In the genomic region with DNA sequence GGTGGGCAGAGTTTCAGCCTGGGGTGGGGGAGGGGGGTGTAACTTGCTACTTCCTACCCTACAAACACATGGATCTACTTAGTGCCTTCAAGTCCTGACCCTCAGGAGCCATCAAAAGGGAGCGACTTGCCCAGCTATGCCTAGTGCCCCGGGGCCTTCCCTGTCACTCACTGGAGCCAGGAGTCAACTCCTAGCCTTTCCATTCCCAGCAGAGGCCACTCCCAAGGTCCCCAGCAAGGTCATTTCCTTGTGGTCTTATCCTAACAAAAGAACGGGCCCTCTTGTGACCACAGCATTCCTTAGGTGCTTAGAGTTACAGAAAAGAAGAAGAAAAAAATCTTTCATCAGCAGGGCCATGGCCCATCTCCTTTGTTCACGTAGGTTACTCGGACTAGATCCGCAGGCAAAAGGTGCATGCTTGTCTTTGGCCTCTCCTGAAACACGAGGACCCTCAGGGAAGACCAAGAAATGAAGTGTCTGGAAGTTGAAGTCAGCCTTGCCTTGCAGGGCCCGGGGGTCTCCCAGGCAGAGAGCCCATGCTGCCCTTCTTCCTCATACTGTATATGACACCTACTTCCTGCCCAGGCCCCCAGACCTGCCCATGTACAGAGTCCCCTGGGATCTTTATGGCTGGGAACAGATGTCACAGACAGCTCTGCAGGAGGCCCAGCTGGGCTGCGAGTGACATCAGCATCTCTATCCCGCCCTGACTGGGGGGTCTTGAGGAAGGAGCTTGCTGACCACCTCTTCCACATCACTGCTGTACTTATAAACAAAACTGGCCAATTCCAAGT, we compare ENCODE assay signal across 12 mouse cellular contexts. TPM values are rescaled to one million over a fixed set of nuclear protein-coding genes. Genes with fewer than 3 reads are reported as not detected.
A peak's percentile ranks its signal among the peaks of the same experiment; 100 is the strongest.
DNase-seq lines count a peak whose midpoint lies in the region; ATAC-seq and TF ChIP-seq lines count a peak whose summit lies in the region.
"Had no signal": no experiment of that assay in that cellular context is flagged by ENCODE, and none has a peak within 500 bp of the region (broad histone marks: within the 10 kb centered on the region; RNA-seq: fewer than 3 reads in every experiment).

No protein-coding gene starts in this region.

- peaks cover 30% of the 10 kb centered on the region for H3K4me1 ChIP-seq in hindbrain, embryonic 10.5 days (replicated peaks)
- H3K4me1 ChIP-seq in hindbrain, postnatal 0 days (ENCODE audit: insufficient read depth, low read length) = 0 out of 2 replicates have a peak, but pooled peaks cover 3% of the 10 kb centered on the region
- H3K4me1 ChIP-seq in ES-E14 (ENCODE audit: control insufficient read depth in 2 of 2, insufficient read depth in 2 of 2, low read length in 2 of 2, poor library complexity in 1 of 2) = peaks cover 28 to 53% of the 10 kb centered on the region in 2 experiments
- 0 out of 2 replicates have a peak, but pooled peaks cover 2% of the 10 kb centered on the region for H3K4me1 ChIP-seq in embryonic facial prominence, embryonic 11.5 days (ENCODE audit: control insufficient read depth, insufficient read depth, low read length)

- H3K9ac ChIP-seq in hindbrain, postnatal 0 days (replicated peaks; ENCODE audit: low read length) = no peak overlapping the region
- peak overlapping the region; percentile 29; the same call in 1 of the 2 replicates for H3K9ac ChIP-seq in ES-E14 (ENCODE audit: insufficient read depth, low read depth, low read length, poor library complexity, severe bottlenecking)
- H3K9ac ChIP-seq in embryonic facial prominence, embryonic 11.5 days (replicated peaks; ENCODE audit: low read length) = no peak overlapping the region

- H3K27me3 ChIP-seq in hindbrain, embryonic 10.5 days (ENCODE audit: insufficient read depth, poor library complexity, severe bottlenecking) = no peaks in the 10 kb centered on the region; the same call in 1 of the 2 replicates
- H3K27me3 ChIP-seq in hindbrain, postnatal 0 days (ENCODE audit: insufficient read depth, low read length) = no peaks in the 10 kb centered on the region; the same call in 1 of the 2 replicates
- H3K27me3 ChIP-seq in embryonic facial prominence, embryonic 11.5 days (ENCODE audit: control insufficient read depth, insufficient read depth, low read length) = no peaks in the 10 kb centered on the region

- 47% methylated on average over 10 of the region's 10 CpGs for WGBS in hindbrain, embryonic 10.5 days
- whole genome bisulfite sequencing in hindbrain, postnatal 0 days = 64% methylated on average over 10 of the region's 10 CpGs
- 25% methylated on average over 10 of the region's 10 CpGs for WGBS in embryonic facial prominence, embryonic 11.5 days

- H3K4me2 ChIP-seq in hindbrain, postnatal 0 days (ENCODE audit: low read depth, low read length) = no peak overlapping the region
- no peak overlapping the region for H3K4me2 ChIP-seq in embryonic facial prominence, embryonic 11.5 days (ENCODE audit: low read depth, low read length)
- H3K4me2 ChIP-seq: liver, embryonic 11.5 days had no signal

- in situ Hi-C loops in ES-E14 (cut with MboI; ENCODE audit: low sequenced_read_pairs in 2 of 2, unreplicated experiment in 2 of 2) = no loop called here

- H3K27ac ChIP-seq in hindbrain, embryonic 10.5 days = peak overlapping the region; percentile 76
- H3K27ac ChIP-seq in hindbrain, postnatal 0 days = no peak overlapping the region
- H3K27ac ChIP-seq in ES-E14 (ENCODE audit: insufficient read depth, low read depth, low read length, poor library complexity, severe bottlenecking) = peak overlapping the region; percentile 98
- peak overlapping the region; percentile 67 for H3K27ac ChIP-seq in embryonic facial prominence, embryonic 11.5 days (replicated peaks; ENCODE audit: low read depth, low read length)
- H3K27ac ChIP-seq: gastrocnemius, adult 2 months had no signal

- ATAC-seq in hindbrain, postnatal 0 days = no peak
- ATAC-seq in embryonic facial prominence, embryonic 11.5 days (replicated peaks; ENCODE audit: insufficient number of reproducible peaks, low FRiP score, low TSS enrichment, low read depth) = no peak; the same call in none of the 2 replicates

- no peaks in the 10 kb centered on the region for H3K36me3 ChIP-seq in hindbrain, embryonic 10.5 days
- H3K36me3 ChIP-seq in hindbrain, postnatal 0 days (ENCODE audit: insufficient read depth, low read length) = no peaks in the 10 kb centered on the region
- no peaks in the 10 kb centered on the region for H3K36me3 ChIP-seq in ES-E14 (ENCODE audit: control insufficient read depth, insufficient read depth, low read length, poor library complexity, severe bottlenecking)
- no peaks in the 10 kb centered on the region for H3K36me3 ChIP-seq in embryonic facial prominence, embryonic 11.5 days (replicated peaks; ENCODE audit: control insufficient read depth, insufficient read depth, low read depth, low read length)

- no peak overlapping the region for H3K4me3 ChIP-seq in hindbrain, embryonic 10.5 days
- H3K4me3 ChIP-seq in hindbrain, postnatal 0 days (ENCODE audit: low read length) = no peak overlapping the region
- H3K4me3 ChIP-seq in ES-E14 (ENCODE audit: insufficient read depth in 1 of 2, low read depth in 1 of 2, low read length in 2 of 2, poor library complexity in 1 of 2, severe bottlenecking in 1 of 2) = no peak overlapping the region
- H3K4me3 ChIP-seq in embryonic facial prominence, embryonic 11.5 days (ENCODE audit: low read depth, low read length) = no peak overlapping the region
- H3K4me3 ChIP-seq: gastrocnemius, adult 2 months had no signal

- TF ChIP-seq CTCF in hindbrain, postnatal 0 days (IDR thresholded peaks at IDR 0.05; ENCODE audit: low read depth) = no peak

- no peaks in the 10 kb centered on the region for H3K9me3 ChIP-seq in hindbrain, embryonic 10.5 days
- no peaks in the 10 kb centered on the region for H3K9me3 ChIP-seq in hindbrain, postnatal 0 days (ENCODE audit: low read length)
- H3K9me3 ChIP-seq in ES-E14 (ENCODE audit: control insufficient read depth, insufficient read depth, low read depth, low read length) = no peaks in the 10 kb centered on the region
- H3K9me3 ChIP-seq in embryonic facial prominence, embryonic 11.5 days (replicated peaks; ENCODE audit: control insufficient read depth, low read length) = no peaks in the 10 kb centered on the region

- DNase-seq in hindbrain, embryonic 10.5 days (ENCODE audit: low spot score) = peak; percentile 73
- no peak for DNase-seq in hindbrain, postnatal 0 days (ENCODE audit: low spot score)
- peak; percentile 96 for DNase-seq in ES-E14 (ENCODE audit: low read depth, low spot score)
- peak; percentile 81 for DNase-seq in embryonic facial prominence, embryonic 11.5 days (ENCODE audit: low spot score)
- DNase-seq in lung, postnatal 36 days = peak; percentile 73
- DNase-seq in cerebellum, adult 9-11 months = no peak
- no peak for DNase-seq in layer of hippocampus, adult 9-11 months
- DNase-seq in testis, postnatal 10 days (ENCODE audit: low spot score) = no peak
- DNase-seq: cerebellum, postnatal 10 days; gastrocnemius, adult 2 months; right cerebral cortex, postnatal 4 days had no signal

TF ChIP-seq in ES-E14, 5 proteins besides CTCF, POLR2A, EP300 and RAD21:
- TF ChIP-seq MAFK (IDR thresholded peaks at IDR 0.05; ENCODE audit: insufficient read depth, low read depth, low read length) (0 out of 2 replicates have a peak, but pooled peaks have one; percentile 26), ZNF384 (IDR thresholded peaks at IDR 0.05; ENCODE audit: low read depth, low read length) (peak; percentile 93), HCFC1 (IDR thresholded peaks at IDR 0.05; ENCODE audit: borderline replicate concordance, insufficient read depth, low read length) (peak; percentile 22; the same call in 1 of the 2 replicates), ZC3H11A (IDR thresholded peaks at IDR 0.05; ENCODE audit: borderline replicate concordance, low read depth, low read length) (no peak), CHD2 (IDR thresholded peaks at IDR 0.05; ENCODE audit: low read depth, low read length) (0 out of 2 replicates have a peak, but pooled peaks have one; percentile 58)
TF ChIP-seq in ES-E14: peak in this region for 4.

RNA-seq across cellular contexts. Expression of gene Sik1, which starts 47.3 kb away (rescaled TPM):
- polyA plus RNA-seq in hindbrain, embryonic 10.5 days (2016; fragmentation: Nextera tagmentation; extraction: Ambion mirVana) = 14.0 and 14.3 TPM in 2 replicates
- total RNA-seq in hindbrain, postnatal 0 days (2014; rRNA removed) = 39.6 and 41.6 TPM in 2 replicates
- polyA plus RNA-seq in hindbrain, postnatal 0 days (2015; fragmentation: Nextera tagmentation; extraction: Ambion mirVana) = 14.4 and 18.1 TPM in 2 replicates
- total RNA-seq in ES-E14 (2012; rRNA removed) = 35.0 and 41.2 TPM in 2 replicates
- polyA plus RNA-seq in embryonic facial prominence, embryonic 11.5 days (2014; fragmentation: Nextera tagmentation; extraction: Ambion mirVana) = 10.5 and 14.0 TPM in 2 replicates

Comparison
In these comparisons a context has a peak if more than half of its experiments do, and no peak if none do; other contexts are left out.
1. DNase-seq: peak in hindbrain, embryonic 10.5 days (single experiment), ES-E14 (single experiment), embryonic facial prominence, embryonic 11.5 days (single experiment) and lung, postnatal 36 days (single experiment); none in hindbrain, postnatal 0 days (single experiment), cerebellum, adult 9-11 months (single experiment), layer of hippocampus, adult 9-11 months (single experiment) and testis, postnatal 10 days (single experiment).